10 mouse cellular contexts compared by ENCODE assay signal in genomic region chr11:118460280-118460679, GRCm38 (mm10). TPM values are rescaled to one million over a fixed set of nuclear protein-coding genes. Genes with fewer than 3 reads are reported as not detected.
DNase-seq lines count a peak whose midpoint lies in the region; ATAC-seq and TF ChIP-seq lines count a peak whose summit lies in the region.
"Had no signal": no experiment of that assay in that cellular context is flagged by ENCODE, and none has a peak within 500 bp of the region (broad histone marks: within the 10 kb centered on the region; RNA-seq: fewer than 3 reads in every experiment).

No protein-coding gene starts in this region.

- H3K36me3 ChIP-seq in heart, postnatal 0 days (replicated peaks; ENCODE audit: control insufficient read depth, insufficient read depth, low read length), result no peaks in the 10 kb centered on the region
- no peaks in the 10 kb centered on the region for H3K36me3 ChIP-seq in heart, embryonic 10.5 days

- no peak overlapping the region for H3K4me2 ChIP-seq in heart, postnatal 0 days (ENCODE audit: low read depth, low read length)

- H3K4me3 ChIP-seq in heart, postnatal 0 days (ENCODE audit: low read depth, low read length), result no peak overlapping the region
- no peak overlapping the region for H3K4me3 ChIP-seq in heart, embryonic 10.5 days

- H3K27me3 ChIP-seq in heart, postnatal 0 days (ENCODE audit: control insufficient read depth, insufficient read depth, low read length), result no peaks in the 10 kb centered on the region
- H3K27me3 ChIP-seq in heart, embryonic 10.5 days (ENCODE audit: insufficient read depth, poor library complexity, severe bottlenecking), result no peaks in the 10 kb centered on the region

- intact Hi-C loops in left cerebral cortex, postnatal 36 days (cut with DNase I), result no loop called here

- 61% methylated on average over 6 of the region's 6 CpGs for WGBS in heart, postnatal 0 days
- 59% methylated on average over 6 of the region's 6 CpGs for WGBS in heart, embryonic 10.5 days

- ATAC-seq in heart, postnatal 0 days (ENCODE audit: insufficient read depth, low read depth), result no peak

- H3K4me1 ChIP-seq in heart, postnatal 0 days (ENCODE audit: control insufficient read depth, insufficient read depth), result no peaks in the 10 kb centered on the region
- peaks cover 13% of the 10 kb centered on the region for H3K4me1 ChIP-seq in heart, embryonic 10.5 days

- 0 out of 2 replicates have a peak, but pooled peaks cover 6% of the 10 kb centered on the region for H3K9me3 ChIP-seq in heart, postnatal 0 days (replicated peaks; ENCODE audit: control insufficient read depth, low read length)
- H3K9me3 ChIP-seq in heart, embryonic 10.5 days, result no peaks in the 10 kb centered on the region

- DNase-seq in heart, postnatal 0 days (ENCODE audit: low spot score), result no peak
- DNase-seq in heart, embryonic 10.5 days (ENCODE audit: low spot score), result no peak
- peak; percentile 50 for DNase-seq in 416B (ENCODE audit: low read depth)
- peak; percentile 82 for DNase-seq in R1 (ENCODE audit: low read depth, low spot score)
- DNase-seq in naive thymus-derived CD4-positive, alpha-beta T cell, adult 2 months (ENCODE audit: low read depth), result peak; percentile 80
- no peak for DNase-seq in kidney, adult 18-20 months
- no peak for DNase-seq in left cerebral cortex, postnatal 36 days (ENCODE audit: low spot score in 2 of 2)
- DNase-seq in cerebellum, postnatal 4 days (ENCODE audit: low spot score in 2 of 2), result no peak
- DNase-seq: gastrocnemius, postnatal 36 days; kidney, postnatal 25 days had no signal

- H3K27ac ChIP-seq in heart, postnatal 0 days (ENCODE audit: low read depth), result no peak overlapping the region
- no peak overlapping the region for H3K27ac ChIP-seq in heart, embryonic 10.5 days

- TF ChIP-seq EP300 in heart, postnatal 0 days (IDR thresholded peaks at IDR 0.05; ENCODE audit: low read depth), result no peak

- TF ChIP-seq CTCF in heart, postnatal 0 days (IDR thresholded peaks at IDR 0.05; ENCODE audit: low read depth), result peak; percentile 50

- H3K9ac ChIP-seq in heart, postnatal 0 days (replicated peaks; ENCODE audit: low read depth, low read length), result no peak overlapping the region

RNA-seq across cellular contexts. Expression of gene Engase, which starts 16.3 kb away (rescaled TPM):
- total RNA-seq in heart, postnatal 0 days (2014; rRNA removed; ENCODE audit: low replicate concordance), result 9.1 and 12.0 TPM in 2 replicates
- polyA plus RNA-seq in heart, postnatal 0 days (2015; fragmentation: Nextera tagmentation; extraction: Ambion mirVana), result 3.0 and 3.6 TPM in 2 replicates
- polyA plus RNA-seq in heart, embryonic 10.5 days (2016; fragmentation: Nextera tagmentation; extraction: Ambion mirVana), result 5.1 and 7.8 TPM in 2 replicates
- 10 to 100 TPM; 10.8 to 11.1 TPM for total RNA-seq in left cerebral cortex, postnatal 36 days (2021)

RNA-seq across cellular contexts. Expression of gene C1qtnf1, which starts 32.3 kb away (rescaled TPM):
- 5.8 and 12.6 TPM in 2 replicates for total RNA-seq in heart, postnatal 0 days (2014; rRNA removed; ENCODE audit: low replicate concordance)
- polyA plus RNA-seq in heart, postnatal 0 days (2015; fragmentation: Nextera tagmentation; extraction: Ambion mirVana), result 7.8 and 8.3 TPM in 2 replicates
- 2.7 and 3.3 TPM in 2 replicates for polyA plus RNA-seq in heart, embryonic 10.5 days (2016; fragmentation: Nextera tagmentation; extraction: Ambion mirVana)
- 1 to 10 TPM; 4.6 to 4.9 TPM for total RNA-seq in left cerebral cortex, postnatal 36 days (2021)

RNA-seq across cellular contexts. Expression of gene Cant1, which starts 41.4 kb away (rescaled TPM):
- total RNA-seq in heart, postnatal 0 days (2014; rRNA removed; ENCODE audit: low replicate concordance), result 28.3 and 35.5 TPM in 2 replicates
- polyA plus RNA-seq in heart, postnatal 0 days (2015; fragmentation: Nextera tagmentation; extraction: Ambion mirVana), result 10.4 and 12.6 TPM in 2 replicates
- 22.4 and 23.5 TPM in 2 replicates for polyA plus RNA-seq in heart, embryonic 10.5 days (2016; fragmentation: Nextera tagmentation; extraction: Ambion mirVana)
- 10 to 100 TPM; 36.5 to 37.0 TPM for total RNA-seq in left cerebral cortex, postnatal 36 days (2021)

RNA-seq across cellular contexts. Expression of gene Lgals3bp, which starts 58.4 kb away (rescaled TPM):
- 77.9 and 83.1 TPM in 2 replicates for total RNA-seq in heart, postnatal 0 days (2014; rRNA removed; ENCODE audit: low replicate concordance)
- polyA plus RNA-seq in heart, postnatal 0 days (2015; fragmentation: Nextera tagmentation; extraction: Ambion mirVana), result 27.6 and 28.6 TPM in 2 replicates
- 5.1 and 6.2 TPM in 2 replicates for polyA plus RNA-seq in heart, embryonic 10.5 days (2016; fragmentation: Nextera tagmentation; extraction: Ambion mirVana)
- total RNA-seq in left cerebral cortex, postnatal 36 days (2021), result 10 to 100 TPM; 20.5 to 21.2 TPM

Comparison
In these comparisons a context has a peak if more than half of its experiments do, and no peak if none do; other contexts are left out.
1. DNase-seq: peak in 416B (single experiment), R1 (single experiment) and naive thymus-derived CD4-positive, alpha-beta T cell, adult 2 months (single experiment); none in heart, postnatal 0 days (single experiment), heart, embryonic 10.5 days (single experiment), kidney, adult 18-20 months (single experiment), left cerebral cortex, postnatal 36 days (0 of 2) and cerebellum, postnatal 4 days (0 of 2).